Mouse (Mus musculus) heart, postnatal 0 days (tissue): Measurements from ENCODE around the gene Cpa5. TPM values are rescaled to one million over a fixed set of nuclear protein-coding genes. Genes with fewer than 3 reads are reported as not detected.

Source experiments
- ATAC-seq: fragments of 200-750 bp; cut with Nextera tagmentation; 2 replicates; pipeline ENCODE4 v1.8.0; 2017; ENCODE audit warnings: low read depth, moderate number of reproducible peaks, moderate library complexity; ENCODE audit not compliant: insufficient read depth
- DNase-seq: peaks from one replicate; pipeline ENCODE4 v3.0.0-alpha.2; 2016; ENCODE audit warnings: low spot score
- H3K27ac ChIP-seq: fragments of 300-500 bp; sonication (generic); 2 replicates; pipeline ENCODE4 v1.5.1; 2014; ENCODE audit warnings: low read depth, mild to moderate bottlenecking
- H3K27me3 ChIP-seq: fragments of 300-500 bp; sonication (generic); 2 replicates; pipeline ENCODE4 v1.6.1; 2014; ENCODE audit warnings: low read length, mixed read lengths; ENCODE audit not compliant: control insufficient read depth, insufficient read depth
- H3K36me3 ChIP-seq: fragments of 300-500 bp; sonication (generic); replicated peaks from 2 replicates; pipeline ENCODE4 v1.6.1; 2014; ENCODE audit warnings: low read length, mixed read lengths; ENCODE audit not compliant: control insufficient read depth, insufficient read depth
- H3K4me1 ChIP-seq: fragments of 300-500 bp; sonication (generic); 2 replicates; pipeline ENCODE4 v1.6.1; 2014; ENCODE audit warnings: antibody characterized with exemption; ENCODE audit not compliant: control insufficient read depth, insufficient read depth
- H3K4me2 ChIP-seq: fragments of 300-500 bp; sonication (generic); 2 replicates; pipeline ENCODE4 v1.6.1; 2014; ENCODE audit warnings: low read depth, mild to moderate bottlenecking, low read length, moderate library complexity
- H3K4me3 ChIP-seq: fragments of 300-500 bp; sonication (generic); 2 replicates; pipeline ENCODE4 v1.5.1; 2014; ENCODE audit warnings: low read depth, low read length
- H3K9ac ChIP-seq: fragments of 300-500 bp; sonication (generic); replicated peaks from 2 replicates; pipeline ENCODE4 v1.6.1; 2014; ENCODE audit warnings: low read depth, low read length, mixed read lengths
- H3K9me3 ChIP-seq: fragments of 300-500 bp; sonication (generic); replicated peaks from 2 replicates; pipeline ENCODE4 v1.6.1; 2016; ENCODE audit warnings: low read length; ENCODE audit not compliant: control insufficient read depth
- CTCF ChIP-seq: IDR thresholded peaks from 2 replicates; pipeline ENCODE4 v1.5.1; 2016; ENCODE audit warnings: antibody characterized with exemption, control low read depth, low read depth
- EP300 ChIP-seq: IDR thresholded peaks from 2 replicates; pipeline ENCODE4 v1.6.1; 2016; ENCODE audit warnings: antibody characterized with exemption, low read depth
- WGBS: fragments of 180-500 bp; shearing (Covaris S2); extraction: QIAGEN DNeasy Blood & Tissue Kit; methylation state at CpG from one replicate; pipeline ENCODE4 v1.1.7; 2014; 5-methylcytosine and 5-hydroxymethylcytosine counted together
- polyA plus RNA-seq: library from polyadenylated mRNA; unstranded; fragments of >200 nt; fragmentation: Nextera tagmentation; extraction: Ambion mirVana; gene quantifications from 2 replicates; pipeline ENCODE4 v1.2.1, GENCODE M21; 2015
- total RNA-seq: library from RNA; depleted of rRNA; stranded (reverse); fragments of >200 nt; gene quantifications from 2 replicates; pipeline ENCODE4 v1.2.3, GENCODE M21; 2014; ENCODE audit warnings: low replicate concordance

The Cpa5 gene
- total and polyA plus RNA-seq, 2 experiments from 2014 or later = 0.46 to 0.67 TPM

- Histone ChIP-seq H3K9me3 (no peaks in the 10 kb centered on the region), H3K9ac (no peak overlapping the region), H3K27ac (no peak overlapping the region), H3K4me3 (no peak overlapping the region), H3K36me3 (no peaks in the 10 kb centered on the region), H3K27me3 (no peaks in the 10 kb centered on the region), H3K4me1 (peaks cover 23% of the 10 kb centered on the region), H3K4me2 (no peak overlapping the region)
- ATAC-seq (no peak), DNase-seq (no peak)
- TF ChIP-seq CTCF (no peak), EP300 (no peak)
- 83% methylated on average over 5 of the region's 5 CpGs for WGBS
These were observed 60.9 kb downstream of the Cpa5 start for GRCm38 (mm10) chr6:30671696-30672095.

- WGBS = 21% methylated on average over 14 of the region's 14 CpGs
- peak overlapping the region; percentile 53 for H3K4me2 ChIP-seq
- TF ChIP-seq CTCF (no peak), EP300 (no peak)
- H3K9ac ChIP-seq = 0 out of 2 replicates have a peak overlapping the region, but pooled peaks have one; percentile 32
- ATAC-seq (0 out of 2 replicates have a peak, but pooled peaks have one; percentile 46), DNase-seq (peak; percentile 53)
- H3K9me3 ChIP-seq = no peaks in the 10 kb centered on the region
- H3K27ac ChIP-seq = peak overlapping the region; percentile 86
- no peaks in the 10 kb centered on the region for H3K27me3 ChIP-seq
- H3K4me1 ChIP-seq = peaks cover 23% of the 10 kb centered on the region
- H3K36me3 ChIP-seq = no peaks in the 10 kb centered on the region
- H3K4me3 ChIP-seq = peak overlapping the region; percentile 3; the same call in 1 of the 2 replicates
These were observed 63.2 kb downstream of the Cpa5 start for GRCm38 (mm10) chr6:30673764-30674561.

GRCm38 (mm10) chr6:30674714-30675280, 64.0 kb downstream of the Cpa5 start:
- DNase-seq (peak; percentile 69), ATAC-seq (peak; percentile 43)
- no peaks in the 10 kb centered on the region for H3K27me3 ChIP-seq
- WGBS = 51% methylated on average over 9 of the region's 9 CpGs
- TF ChIP-seq CTCF = no peak
- no peaks in the 10 kb centered on the region for H3K9me3 ChIP-seq
- peaks cover 23% of the 10 kb centered on the region for H3K4me1 ChIP-seq
- peak overlapping the region; percentile 86 for H3K27ac ChIP-seq
- H3K4me2 ChIP-seq = peak overlapping the region; percentile 53
- H3K9ac ChIP-seq = peak overlapping the region; percentile 46; the same call in 1 of the 2 replicates
- no peaks in the 10 kb centered on the region for H3K36me3 ChIP-seq
- no peak overlapping the region for H3K4me3 ChIP-seq

GRCm38 (mm10) chr6:30675281-30675771, 64.5 kb downstream of the Cpa5 start:
- TF ChIP-seq CTCF (no peak), EP300 (no peak)
- H3K9me3 ChIP-seq = no peaks in the 10 kb centered on the region
- peak; percentile 39; the same call in 1 of the 2 replicates for ATAC-seq
- DNase-seq = peak; percentile 34
- H3K4me1 ChIP-seq = peaks cover 23% of the 10 kb centered on the region
- H3K4me3 ChIP-seq = no peak overlapping the region
- H3K36me3 ChIP-seq = no peaks in the 10 kb centered on the region
- peak overlapping the region; percentile 46 for H3K9ac ChIP-seq
- 26% methylated on average over 11 of the region's 11 CpGs for WGBS
- H3K27ac ChIP-seq = peak overlapping the region; percentile 86
- no peaks in the 10 kb centered on the region for H3K27me3 ChIP-seq
- H3K4me2 ChIP-seq = peak overlapping the region; percentile 53

GRCm38 (mm10) chr6:30676506-30676905, 65.7 kb downstream of the Cpa5 start:
- TF ChIP-seq EP300 = no peak
- no peak for TF ChIP-seq CTCF
- Histone ChIP-seq H3K4me3 (no peak overlapping the region), H3K4me2 (no peak overlapping the region), H3K9me3 (no peaks in the 10 kb centered on the region), H3K9ac (no peak overlapping the region), H3K4me1 (peaks cover 23% of the 10 kb centered on the region), H3K36me3 (no peaks in the 10 kb centered on the region), H3K27ac (no peak overlapping the region), H3K27me3 (no peaks in the 10 kb centered on the region)
- DNase-seq (no peak), ATAC-seq (no peak)
- 86% methylated on average over 6 of the region's 6 CpGs for WGBS
